Mouse (Mus musculus) megakaryocyte, embryonic 14.5 days (primary cell): ENCODE data around the gene Shq1. TPM values are rescaled to one million over a fixed set of nuclear protein-coding genes. Genes with fewer than 3 reads are reported as not detected.

Source experiments
- H3K27me3 ChIP-seq: replicated peaks from 2 replicates; pipeline ENCODE3; 2012; ENCODE audit warnings: inconsistent platforms
- H3K36me3 ChIP-seq: replicated peaks from 2 replicates; pipeline ENCODE3; 2012; ENCODE audit warnings: low read length, inconsistent platforms, mixed read lengths
- H3K4me1 ChIP-seq: 2 replicates; pipeline ENCODE4 v1.6.1; 2012; ENCODE audit warnings: inconsistent platforms
- H3K4me3 ChIP-seq: replicated peaks from 2 replicates; pipeline ENCODE3; 2012; ENCODE audit warnings: moderate library complexity, mild to moderate bottlenecking, inconsistent platforms
- H3K9me3 ChIP-seq: 2 replicates; pipeline ENCODE4 v1.6.1; 2012; ENCODE audit warnings: inconsistent platforms
- FLI1 ChIP-seq: IDR thresholded peaks from 2 replicates; pipeline ENCODE4 v1.6.1; 2012; ENCODE audit warnings: low read length, inconsistent platforms, mixed read lengths
- GATA1 ChIP-seq: IDR thresholded peaks from 3 replicates; pipeline ENCODE4 v1.6.1; 2012; ENCODE audit warnings: mixed read lengths, low read length, inconsistent platforms, borderline replicate concordance
- polyA plus RNA-seq: library from polyadenylated mRNA; stranded (reverse); fragments of >175 nt; gene quantifications from 2 replicates; pipeline ENCODE4 v1.2.3, GENCODE M21; 2012; ENCODE audit warnings: low replicate concordance; ENCODE audit not compliant: insufficient read depth

Gene Shq1
- polyA plus RNA-seq, 1 experiment, result 9.3 TPM

GRCm38 (mm10) chr6:100586758-100587157 is 84.2 kb downstream of the Shq1 start:
- peaks cover 2% of the 10 kb centered on the region for H3K36me3 ChIP-seq
- TF ChIP-seq GATA1, result no peak
- TF ChIP-seq FLI1, result no peak
- peaks cover 35% of the 10 kb centered on the region for H3K4me1 ChIP-seq
- no peak overlapping the region for H3K4me3 ChIP-seq
- H3K9me3 ChIP-seq, result no peaks in the 10 kb centered on the region
- no peaks in the 10 kb centered on the region for H3K27me3 ChIP-seq

DNA sequence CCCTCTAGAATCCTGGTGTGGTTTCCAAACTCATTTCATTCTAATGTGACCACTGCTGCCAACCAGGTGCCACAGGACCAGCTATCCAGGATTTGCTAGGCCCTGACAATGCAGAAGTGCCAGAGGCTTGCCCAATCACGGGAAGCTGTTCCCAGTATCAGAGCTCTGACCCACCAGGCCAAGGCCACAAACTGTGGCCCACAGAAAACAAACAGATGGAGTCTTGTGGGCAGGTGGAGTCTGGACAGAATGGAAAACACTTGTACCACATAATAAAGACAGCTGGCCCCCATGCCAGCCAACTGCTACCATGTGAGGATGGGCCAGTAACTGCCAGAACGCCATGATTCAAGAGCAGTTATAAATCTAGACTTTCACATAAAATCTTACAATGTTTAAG is 89.0 kb downstream of the Shq1 start:
- Histone ChIP-seq H3K4me1 (peaks cover 28% of the 10 kb centered on the region), H3K4me3 (no peak overlapping the region), H3K36me3 (peaks cover 8% of the 10 kb centered on the region), H3K27me3 (no peaks in the 10 kb centered on the region), H3K9me3 (no peaks in the 10 kb centered on the region)
- TF ChIP-seq FLI1 (no peak), GATA1 (no peak)

GRCm38 (mm10) chr6:100581056-100581455 is 89.9 kb downstream of the Shq1 start:
- H3K27me3 ChIP-seq, result no peaks in the 10 kb centered on the region
- no peaks in the 10 kb centered on the region for H3K9me3 ChIP-seq
- TF ChIP-seq GATA1 (no peak), FLI1 (no peak)
- H3K36me3 ChIP-seq, result peaks cover 11% of the 10 kb centered on the region
- H3K4me1 ChIP-seq, result peaks cover 19% of the 10 kb centered on the region
- no peak overlapping the region for H3K4me3 ChIP-seq

GRCm38 (mm10) chr6:100577590-100577989 is 93.4 kb downstream of the Shq1 start:
- TF ChIP-seq GATA1 (no peak), FLI1 (no peak)
- Histone ChIP-seq H3K4me3 (no peak overlapping the region), H3K36me3 (peaks cover 23% of the 10 kb centered on the region), H3K9me3 (no peaks in the 10 kb centered on the region), H3K4me1 (peaks cover 8% of the 10 kb centered on the region), H3K27me3 (no peaks in the 10 kb centered on the region)

- Histone ChIP-seq H3K4me1 (peaks cover 8% of the 10 kb centered on the region; the same call in 1 of the 2 replicates), H3K36me3 (peaks cover 32% of the 10 kb centered on the region), H3K27me3 (no peaks in the 10 kb centered on the region), H3K9me3 (no peaks in the 10 kb centered on the region), H3K4me3 (no peak overlapping the region)
- no peak for TF ChIP-seq FLI1
- no peak for TF ChIP-seq GATA1
Observed at GRCm38 (mm10) chr6:100576171-100576570, 94.8 kb downstream of the Shq1 start.

DNA sequence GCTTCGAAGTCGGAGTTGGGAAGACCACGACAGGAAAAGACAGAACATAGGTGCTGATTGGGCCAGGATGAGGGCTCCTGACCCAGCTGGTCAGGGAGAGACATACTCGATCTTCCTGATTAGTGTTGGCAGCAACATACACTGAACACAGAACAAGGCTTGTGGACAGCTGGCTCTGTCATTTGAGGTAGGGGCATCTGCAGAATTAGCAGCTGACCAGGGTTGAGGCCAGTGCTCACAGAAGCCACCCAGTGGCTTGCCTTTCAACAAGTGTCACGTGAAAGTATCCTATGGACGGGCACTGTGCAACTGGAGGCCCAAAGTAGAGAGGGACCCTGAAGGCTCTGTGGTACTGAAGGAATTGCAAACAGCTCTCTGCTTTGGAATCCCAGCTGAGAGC is 104.2 kb downstream of the Shq1 start:
- Histone ChIP-seq H3K27me3 (peaks cover 53% of the 10 kb centered on the region), H3K9me3 (no peaks in the 10 kb centered on the region), H3K4me1 (peaks cover 17% of the 10 kb centered on the region), H3K4me3 (no peak overlapping the region), H3K36me3 (peaks cover 5% of the 10 kb centered on the region)
- TF ChIP-seq FLI1 (no peak), GATA1 (no peak)

DNA sequence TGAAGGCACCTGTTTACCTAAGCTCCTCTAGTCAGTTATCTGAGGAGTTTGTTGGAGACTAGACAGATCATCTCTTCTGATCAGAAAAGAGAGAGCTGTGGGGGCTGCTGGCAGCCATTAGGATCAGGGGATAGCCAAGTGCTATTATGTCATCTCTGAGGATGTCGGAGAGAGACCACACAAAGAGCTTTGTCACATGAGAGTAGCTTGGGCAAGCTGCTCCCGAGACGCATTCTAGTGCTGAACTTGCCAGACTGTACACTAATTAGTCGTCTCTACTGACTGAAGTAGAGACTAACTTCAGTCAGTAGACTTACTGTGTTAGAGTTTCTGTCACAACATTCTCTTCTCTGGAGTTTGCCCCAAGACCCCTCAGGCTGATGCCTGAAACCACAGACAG is 106.4 kb downstream of the Shq1 start:
- no peak overlapping the region for H3K4me3 ChIP-seq
- H3K9me3 ChIP-seq, result no peaks in the 10 kb centered on the region
- H3K36me3 ChIP-seq, result no peaks in the 10 kb centered on the region
- H3K4me1 ChIP-seq, result peaks cover 17% of the 10 kb centered on the region
- no peak for TF ChIP-seq FLI1
- peaks cover 74% of the 10 kb centered on the region for H3K27me3 ChIP-seq

DNA sequence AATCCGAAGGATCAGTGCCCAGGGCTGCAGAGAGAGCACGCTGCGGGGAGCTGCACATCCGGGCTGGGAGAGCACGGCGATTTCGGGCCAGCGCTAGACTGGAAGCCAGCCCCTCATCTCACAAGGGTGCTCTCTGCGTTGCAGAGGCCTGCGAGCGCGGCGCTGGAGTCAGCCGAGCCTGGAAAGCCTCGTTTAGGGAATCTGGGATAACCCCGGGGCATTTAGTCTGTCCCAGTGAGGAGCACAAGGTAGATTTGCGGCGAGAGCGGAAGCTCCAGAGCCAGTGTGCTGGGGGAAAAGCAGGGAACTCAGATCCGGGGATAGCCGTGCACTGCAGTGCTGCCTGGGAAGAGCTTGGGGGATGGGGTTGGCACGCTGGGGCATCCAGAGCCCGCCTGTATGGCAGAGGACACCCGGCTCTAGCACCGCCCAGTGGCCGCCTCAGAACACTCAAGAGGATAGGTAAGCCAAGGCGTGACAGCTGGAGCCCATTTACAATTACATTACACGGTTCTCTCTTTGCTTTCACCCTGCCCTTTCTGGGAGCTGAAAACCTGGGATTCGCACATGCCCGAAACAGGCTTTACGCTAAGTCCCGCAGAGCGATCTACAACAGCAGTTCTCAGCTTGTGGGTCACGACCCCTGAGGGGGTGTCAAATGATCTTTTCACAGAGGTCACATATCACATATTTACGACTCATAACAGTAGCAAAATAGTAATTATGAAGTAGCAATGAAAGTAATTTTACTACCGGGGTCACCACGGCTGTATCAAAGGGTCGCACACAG is 107.2 kb downstream of the Shq1 start:
- Histone ChIP-seq H3K27me3 (peaks cover 80% of the 10 kb centered on the region), H3K9me3 (no peaks in the 10 kb centered on the region), H3K4me1 (peaks cover 17% of the 10 kb centered on the region), H3K36me3 (no peaks in the 10 kb centered on the region), H3K4me3 (peak overlapping the region; percentile 90)
- no peak for TF ChIP-seq GATA1

DNA sequence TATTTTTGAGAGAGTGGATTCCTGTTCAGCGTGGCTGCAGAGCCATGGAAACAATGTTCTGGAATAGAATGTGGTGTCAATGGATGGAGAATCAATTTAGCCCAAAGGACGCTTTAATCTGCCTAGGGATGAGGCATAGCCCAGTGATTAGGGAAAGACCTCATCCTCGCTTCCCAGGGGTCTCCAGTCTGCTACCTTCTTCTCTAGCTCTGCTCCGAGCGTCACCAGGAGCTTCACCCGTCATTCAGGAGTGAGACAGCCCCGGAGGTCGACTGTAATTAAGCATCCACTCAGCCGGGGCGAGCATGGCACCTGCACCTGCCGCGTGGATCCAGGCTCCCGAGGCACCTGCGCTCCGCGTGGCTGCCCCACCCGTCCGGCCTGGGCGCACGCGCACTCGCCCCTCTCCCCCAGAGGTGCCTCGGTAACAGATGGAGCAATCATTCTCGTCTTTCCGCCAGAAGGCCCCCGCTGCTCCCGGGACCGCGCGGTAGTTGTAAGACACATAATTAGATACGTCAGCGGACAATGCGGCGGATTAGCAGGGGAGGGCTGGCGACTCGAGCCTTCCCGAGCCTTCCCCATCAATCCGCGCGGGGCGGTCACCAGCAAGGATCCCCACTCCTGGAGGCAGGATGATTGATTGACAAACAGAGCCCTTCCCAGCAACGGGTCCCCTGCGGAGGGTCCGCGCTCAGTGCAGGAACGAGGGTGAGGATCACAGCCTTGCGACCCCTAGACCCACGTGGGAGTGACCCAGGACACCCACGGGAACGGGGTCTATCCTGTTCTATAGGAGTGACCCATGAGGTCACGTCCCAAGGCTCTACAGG is 108.0 kb downstream of the Shq1 start:
- H3K9me3 ChIP-seq, result no peaks in the 10 kb centered on the region
- no peaks in the 10 kb centered on the region for H3K36me3 ChIP-seq
- peak overlapping the region; percentile 90 for H3K4me3 ChIP-seq
- peaks cover 17% of the 10 kb centered on the region for H3K4me1 ChIP-seq
- H3K27me3 ChIP-seq, result peaks cover 85% of the 10 kb centered on the region
- TF ChIP-seq GATA1, result no peak
- TF ChIP-seq FLI1, result no peak

GRCm38 (mm10) chr6:100558057-100558456 is 112.9 kb downstream of the Shq1 start:
- H3K36me3 ChIP-seq, result no peaks in the 10 kb centered on the region
- H3K9me3 ChIP-seq, result no peaks in the 10 kb centered on the region
- TF ChIP-seq GATA1 (no peak), FLI1 (no peak)
- peaks cover 74% of the 10 kb centered on the region for H3K27me3 ChIP-seq
- no peak overlapping the region for H3K4me3 ChIP-seq
- peaks cover 8% of the 10 kb centered on the region for H3K4me1 ChIP-seq
